Mouse (Mus musculus) hematopoietic multipotent progenitor cell, adult 10-12 weeks (in vitro differentiated cells): ENCODE measurements around the gene Olfr1282. TPM values are rescaled to one million over a fixed set of nuclear protein-coding genes. Genes with fewer than 3 reads are reported as not detected.

ENCODE experiments used
- polyA plus RNA-seq: library from polyadenylated mRNA; stranded (reverse); fragments of >175 nt; gene quantifications from 2 replicates; pipeline ENCODE4 v1.2.3, GENCODE M21; 2012; ENCODE audit warnings: low replicate concordance

Olfr1282 gene
- not detected in 2 replicates for polyA plus RNA-seq

GRCm38 (mm10) chr2:111335976-111336375 lies at the start of gene Olfr1282:
Olfr1282 (minus strand) TSS chr2:111336076.

GRCm38 (mm10) chr2:111375222-111375621 lies 39.3 kb upstream of the Olfr1282 start, which contains the start of gene Olfr1284:
Olfr1284 (plus strand) TSS chr2:111375522.

DNA sequence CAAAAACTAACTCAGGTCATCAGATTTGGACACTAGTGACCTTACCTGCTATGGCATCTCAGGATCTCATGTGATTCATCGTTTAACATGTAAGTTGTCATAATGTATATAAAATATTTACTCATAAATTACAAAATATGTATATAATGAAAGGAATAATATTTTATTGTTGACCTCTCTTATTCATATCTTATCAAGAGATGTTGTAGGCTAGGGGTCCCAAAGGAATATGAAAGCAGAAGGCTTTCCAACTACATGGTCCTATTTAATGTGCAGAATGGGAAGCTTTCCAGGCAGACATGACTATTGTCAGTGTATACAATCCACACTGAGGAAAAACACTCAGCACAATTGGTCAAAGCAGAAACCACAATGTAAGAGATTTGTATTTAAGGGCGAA lies 30.6 kb upstream of the Olfr1282 start, which contains the start of gene Olfr1283:
TSS of gene Olfr1283 (plus strand) at position 301 of the 400 bp plus-strand sequence.

DNA sequence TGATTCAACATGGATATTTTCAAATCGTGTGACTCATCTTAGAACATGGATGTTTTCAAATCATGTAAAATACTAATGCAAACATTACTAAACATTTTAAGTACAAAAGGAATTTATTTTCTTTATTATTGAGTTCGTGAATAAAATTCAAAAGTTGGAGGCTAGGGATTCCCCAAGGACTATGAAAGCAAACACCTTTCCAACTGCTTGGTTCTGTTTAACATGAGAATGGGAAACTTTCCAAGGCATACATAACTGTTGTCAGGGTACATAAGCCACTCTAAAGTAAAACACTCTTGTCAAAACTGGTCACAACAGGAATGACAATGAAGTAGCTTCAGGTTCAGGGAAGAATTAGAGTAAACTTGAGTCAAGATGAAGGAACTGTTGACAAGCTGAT lies 9.7 kb downstream of the Olfr1282 start, which contains the start of gene Olfr1281:
TSS of gene Olfr1281 (plus strand) at position 301 of the 400 bp plus-strand sequence.

GRCm38 (mm10) chr2:111313717-111314116 lies 22.2 kb downstream of the Olfr1282 start, which contains the start of gene Olfr1280:
Olfr1280 (plus strand) TSS chr2:111314017.

DNA sequence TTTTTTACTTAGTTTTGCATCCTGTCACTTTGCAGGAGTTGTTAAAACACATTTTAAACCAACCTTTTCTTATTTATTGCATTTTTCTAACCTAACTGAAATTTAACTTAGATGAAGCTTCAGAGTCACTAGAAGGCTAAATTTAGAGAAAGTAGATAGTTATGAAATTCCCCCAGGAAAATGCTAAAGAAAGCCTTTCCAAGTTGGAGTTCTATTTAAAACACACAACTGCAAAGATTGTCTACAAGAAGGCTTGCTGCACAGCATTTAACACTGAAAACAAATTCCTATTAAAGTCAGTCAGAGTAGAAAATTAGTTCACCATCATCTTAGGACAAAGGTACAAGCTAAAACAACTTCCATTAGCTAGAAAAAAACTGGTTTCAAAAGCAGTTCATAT lies 35.5 kb downstream of the Olfr1282 start, which contains the start of gene Olfr1279:
TSS of gene Olfr1279 (plus strand) at position 262 of the 400 bp plus-strand sequence.

DNA sequence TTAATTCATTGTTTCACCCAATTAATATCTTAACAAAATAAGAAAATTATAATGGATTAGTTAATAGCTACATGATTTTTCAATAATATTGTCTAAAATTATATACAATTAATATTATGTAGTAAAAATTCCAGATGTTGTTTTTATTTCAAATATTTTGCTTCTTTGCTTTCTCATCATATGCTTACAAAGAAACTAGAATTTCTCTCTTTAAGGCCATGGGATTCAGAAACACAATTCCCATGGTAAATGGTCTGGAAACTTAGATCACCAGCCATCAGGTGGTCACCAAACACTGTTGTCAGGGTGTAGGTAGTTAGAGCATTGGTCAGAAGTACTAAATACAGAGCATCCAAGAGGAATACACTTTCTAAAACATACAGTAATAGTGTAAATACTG lies 46.0 kb downstream of the Olfr1282 start, which contains the start of gene Olfr1278:
TSS of gene Olfr1278 (plus strand) at position 301 of the 400 bp plus-strand sequence.

Other genes with a start within 250 kb of the Olfr1282 start
- gene Gm13941, start 230.1 kb downstream of the Olfr1282 start, polyA plus RNA-seq = not detected in 2 replicates
- not detected in 2 replicates for gene Gm15130, start 183.1 kb downstream of the Olfr1282 start, polyA plus RNA-seq
- not detected in 2 replicates for gene 4930430A15Rik, start 106.5 kb downstream of the Olfr1282 start, polyA plus RNA-seq
- 0.14 TPM in 1 of 2 replicates, not detected in the other for gene Olfr1275, start 100.8 kb downstream of the Olfr1282 start, polyA plus RNA-seq
- gene Olfr1276, start 81.6 kb downstream of the Olfr1282 start, polyA plus RNA-seq = not detected in 2 replicates
- gene Olfr1277, start 62.0 kb downstream of the Olfr1282 start, polyA plus RNA-seq = not detected in 2 replicates
- gene Olfr1278, start 45.9 kb downstream of the Olfr1282 start, polyA plus RNA-seq = not detected in 2 replicates
- not detected in 2 replicates for gene Olfr1279, start 35.4 kb downstream of the Olfr1282 start, polyA plus RNA-seq
- gene Olfr1280, start 22.1 kb downstream of the Olfr1282 start, polyA plus RNA-seq = not detected in 2 replicates
- not detected in 2 replicates for gene Olfr1281, start 9.6 kb downstream of the Olfr1282 start, polyA plus RNA-seq
- not detected in 2 replicates for gene Olfr1283, start 30.7 kb upstream of the Olfr1282 start, polyA plus RNA-seq
- gene Olfr1284, start 39.4 kb upstream of the Olfr1282 start, polyA plus RNA-seq = not detected in 2 replicates
- gene Olfr1286, start 87.0 kb upstream of the Olfr1282 start, polyA plus RNA-seq = not detected in 2 replicates
- 0.21 TPM in 1 of 2 replicates, not detected in the other for gene Olfr1287, start 113.1 kb upstream of the Olfr1282 start, polyA plus RNA-seq
- not detected in 2 replicates for gene Olfr1288, start 138.0 kb upstream of the Olfr1282 start, polyA plus RNA-seq
- not detected in 2 replicates for gene Olfr1289, start 144.7 kb upstream of the Olfr1282 start, polyA plus RNA-seq
- not detected in 2 replicates for gene Olfr1290, start 157.8 kb upstream of the Olfr1282 start, polyA plus RNA-seq
- gene Olfr1291-ps1, start 161.1 kb upstream of the Olfr1282 start, polyA plus RNA-seq = not detected in 2 replicates
- not detected in 2 replicates for gene Olfr1293-ps, start 189.1 kb upstream of the Olfr1282 start, polyA plus RNA-seq
- not detected in 2 replicates for gene Olfr1294, start 204.2 kb upstream of the Olfr1282 start, polyA plus RNA-seq
- not detected in 2 replicates for gene Olfr1295, start 233.6 kb upstream of the Olfr1282 start, polyA plus RNA-seq